Mouse (Mus musculus): ENCODE results near the gene Pygl.

Pygl gene

GRCm38 (mm10) chr12:70231294-70231693 lies at the start of gene Pygl:
TSS of gene Pygl (minus strand) at chr12:70231488.
- DNase-seq (ENCODE audit: low spot score in 2 of 2) = no peak

- DNase-seq (ENCODE audit: low spot score in 2 of 2) = no peak
Observed at GRCm38 (mm10) chr12:70280930-70281329, 49.6 kb upstream of the Pygl start.

- DNase-seq (ENCODE audit: low spot score in 2 of 2) = no peak
Observed at GRCm38 (mm10) chr12:70280381-70280780, 49.1 kb upstream of the Pygl start.

- DNase-seq (ENCODE audit: low spot score in 2 of 2) = no peak
Observed at GRCm38 (mm10) chr12:70277071-70277939, 46.0 kb upstream of the Pygl start.

- no peak for DNase-seq (ENCODE audit: low spot score in 2 of 2)
Observed at GRCm38 (mm10) chr12:70269724-70270123, 38.4 kb upstream of the Pygl start.

GRCm38 (mm10) chr12:70267314-70267713 lies 36.0 kb upstream of the Pygl start:
- DNase-seq (ENCODE audit: low spot score in 2 of 2) = no peak

- DNase-seq (ENCODE audit: low spot score in 2 of 2) = no peak
Observed at GRCm38 (mm10) chr12:70266494-70266931, 35.2 kb upstream of the Pygl start.

- DNase-seq (ENCODE audit: low spot score in 2 of 2) = no peak
Observed at GRCm38 (mm10) chr12:70263721-70264120, 32.4 kb upstream of the Pygl start.

GRCm38 (mm10) chr12:70262271-70262953 lies 31.1 kb upstream of the Pygl start:
- no peak for DNase-seq (ENCODE audit: low spot score in 2 of 2)

- no peak for DNase-seq (ENCODE audit: low spot score in 2 of 2)
Observed at GRCm38 (mm10) chr12:70251210-70251884, 20.1 kb upstream of the Pygl start.

- DNase-seq (ENCODE audit: low spot score in 2 of 2) = no peak
Observed at GRCm38 (mm10) chr12:70249616-70250157, 18.4 kb upstream of the Pygl start.

GRCm38 (mm10) chr12:70247683-70248474 lies 16.6 kb upstream of the Pygl start:
- no peak for DNase-seq (ENCODE audit: low spot score in 2 of 2)

- DNase-seq (ENCODE audit: low spot score in 2 of 2) = no peak
Observed at GRCm38 (mm10) chr12:70242550-70242949, 11.3 kb upstream of the Pygl start.

GRCm38 (mm10) chr12:70239741-70240140 lies 8.5 kb upstream of the Pygl start:
- no peak for DNase-seq (ENCODE audit: low spot score in 2 of 2)

GRCm38 (mm10) chr12:70238604-70239003 lies 7.3 kb upstream of the Pygl start:
- no peak for DNase-seq (ENCODE audit: low spot score in 2 of 2)

- DNase-seq (ENCODE audit: low spot score in 2 of 2) = peak; percentile 34 to 65
Observed at GRCm38 (mm10) chr12:70234938-70235484, 3.7 kb upstream of the Pygl start.

GRCm38 (mm10) chr12:70234411-70234810 lies 3.1 kb upstream of the Pygl start:
- peak in 1 of 2 experiments; percentile 29 for DNase-seq (ENCODE audit: low spot score in 2 of 2)

GRCm38 (mm10) chr12:70233637-70234315 lies 2.5 kb upstream of the Pygl start:
- DNase-seq (ENCODE audit: low spot score in 2 of 2) = no peak

- no peak for DNase-seq (ENCODE audit: low spot score in 2 of 2)
Observed at GRCm38 (mm10) chr12:70232020-70232544, 794 bp upstream of the Pygl start.

GRCm38 (mm10) chr12:70228155-70228554 lies 3.1 kb downstream of the Pygl start:
- no peak for DNase-seq (ENCODE audit: low spot score in 2 of 2)
